Mouse (Mus musculus) forebrain, embryonic 15.5 days (tissue): ENCODE results near the gene Mucl3. TPM values are rescaled to one million over a fixed set of nuclear protein-coding genes. Genes with fewer than 3 reads are reported as not detected.

Source experiments
- ATAC-seq: fragments of 200-750 bp; cut with Nextera tagmentation; replicated peaks from 2 replicates; pipeline ENCODE4 v1.8.0; 2017; ENCODE audit warnings: mild to moderate bottlenecking, moderate TSS enrichment, moderate library complexity
- H3K27ac ChIP-seq: fragments of 300-500 bp; sonication (generic); replicated peaks from 2 replicates; pipeline ENCODE4 v1.5.1; 2015; ENCODE audit warnings: mild to moderate bottlenecking, inconsistent platforms
- H3K27me3 ChIP-seq: fragments of 300-500 bp; sonication (generic); 2 replicates; pipeline ENCODE4 v1.6.1; 2015; ENCODE audit warnings: inconsistent platforms
- H3K36me3 ChIP-seq: fragments of 300-500 bp; sonication (generic); 2 replicates; pipeline ENCODE4 v1.6.1; 2015; ENCODE audit warnings: mild to moderate bottlenecking, inconsistent platforms
- H3K4me1 ChIP-seq: fragments of 300-500 bp; sonication (generic); 2 replicates; pipeline ENCODE4 v1.6.1; 2015; ENCODE audit warnings: inconsistent platforms
- H3K4me2 ChIP-seq: fragments of 300-500 bp; sonication (generic); replicated peaks from 2 replicates; pipeline ENCODE4 v1.6.1; 2015; ENCODE audit warnings: mild to moderate bottlenecking, inconsistent platforms
- H3K4me3 ChIP-seq: fragments of 300-500 bp; sonication (generic); 2 replicates; pipeline ENCODE4 v1.5.1; 2015; ENCODE audit warnings: mild to moderate bottlenecking, inconsistent platforms
- H3K9ac ChIP-seq: fragments of 300-500 bp; sonication (generic); replicated peaks from 2 replicates; pipeline ENCODE4 v1.6.1; 2015; ENCODE audit warnings: mild to moderate bottlenecking, inconsistent platforms
- H3K9me3 ChIP-seq: fragments of 300-500 bp; sonication (generic); 2 replicates; pipeline ENCODE4 v1.6.1; 2016; ENCODE audit warnings: inconsistent platforms
- WGBS: fragments of 180-500 bp; shearing (Covaris S2); methylation state at CpG from one replicate; pipeline ENCODE4 v1.1.7; 2015; ENCODE audit warnings: mixed read lengths; 5-methylcytosine and 5-hydroxymethylcytosine counted together
- polyA plus RNA-seq: library from polyadenylated mRNA; unstranded; fragments of >200 nt; fragmentation: Nextera tagmentation; extraction: Ambion mirVana; gene quantifications from 2 replicates; pipeline ENCODE4 v1.2.1, GENCODE M21; 2015

The Mucl3 gene
- not detected in 2 replicates for polyA plus RNA-seq

- Histone ChIP-seq H3K9me3 (no peaks in the 10 kb centered on the region), H3K36me3 (no peaks in the 10 kb centered on the region), H3K27ac (no peak within 1 kb of the TSS), H3K4me1 (no peaks in the 10 kb centered on the region), H3K9ac (no peak within 1 kb of the TSS), H3K4me2 (no peak within 1 kb of the TSS), H3K27me3 (no peaks in the 10 kb centered on the region; the same call in 1 of the 2 replicates), H3K4me3 (no peak within 1 kb of the TSS)
- no peak for ATAC-seq
- WGBS: 74% methylated on average over 13 of the region's 13 CpGs
Observed at GRCm38 (mm10) chr17:35643609-35644236, at the start of gene Mucl3. Mucl3 (minus strand) TSS chr17:35643695.

GRCm38 (mm10) chr17:35692368-35692767, 48.9 kb upstream of the Mucl3 start:
- Histone ChIP-seq H3K4me1 (peaks cover 16% of the 10 kb centered on the region), H3K9ac (no peak overlapping the region), H3K36me3 (peaks cover 69% of the 10 kb centered on the region), H3K9me3 (no peaks in the 10 kb centered on the region), H3K27me3 (no peaks in the 10 kb centered on the region), H3K4me2 (no peak overlapping the region), H3K27ac (no peak overlapping the region), H3K4me3 (no peak overlapping the region)
- ATAC-seq: no peak
- 84% methylated on average over 4 of the region's 4 CpGs for WGBS

- Histone ChIP-seq H3K4me1 (peaks cover 10% of the 10 kb centered on the region), H3K4me3 (no peak overlapping the region), H3K27me3 (no peaks in the 10 kb centered on the region), H3K9ac (no peak overlapping the region), H3K9me3 (no peaks in the 10 kb centered on the region), H3K4me2 (no peak overlapping the region), H3K36me3 (peaks cover 74% of the 10 kb centered on the region), H3K27ac (no peak overlapping the region)
- ATAC-seq: no peak
- 85% methylated on average over 4 of the region's 4 CpGs for WGBS
Observed at GRCm38 (mm10) chr17:35691811-35692210, 48.3 kb upstream of the Mucl3 start.

- peaks cover 90% of the 10 kb centered on the region for H3K36me3 ChIP-seq
- ATAC-seq: no peak
- 91% methylated on average over 18 of the region's 18 CpGs for whole genome bisulfite sequencing
Observed at GRCm38 (mm10) chr17:35689936-35690645, 46.6 kb upstream of the Mucl3 start.

GRCm38 (mm10) chr17:35688347-35689175, 45.1 kb upstream of the Mucl3 start:
- H3K4me1 ChIP-seq: no peaks in the 10 kb centered on the region
- 91% methylated on average over 25 of the region's 25 CpGs for WGBS
- H3K27me3 ChIP-seq: no peaks in the 10 kb centered on the region
- no peak overlapping the region for H3K9ac ChIP-seq
- no peaks in the 10 kb centered on the region for H3K9me3 ChIP-seq
- ATAC-seq: no peak
- H3K4me2 ChIP-seq: no peak overlapping the region
- no peak overlapping the region for H3K4me3 ChIP-seq
- peaks cover 99% of the 10 kb centered on the region for H3K36me3 ChIP-seq
- H3K27ac ChIP-seq: no peak overlapping the region

More at GRCm38 (mm10) chr17:35689936-35690645, 46.6 kb upstream of the Mucl3 start:
- Histone ChIP-seq H3K4me3 (no peak overlapping the region), H3K27me3 (no peaks in the 10 kb centered on the region), H3K9ac (no peak overlapping the region), H3K4me2 (no peak overlapping the region), H3K27ac (no peak overlapping the region), H3K9me3 (no peaks in the 10 kb centered on the region), H3K4me1 (no peaks in the 10 kb centered on the region)

GRCm38 (mm10) chr17:35685061-35685460, 41.6 kb upstream of the Mucl3 start:
- peak overlapping the region; percentile 66 for H3K27ac ChIP-seq
- 63% methylated on average over 9 of the region's 9 CpGs for WGBS
- ATAC-seq: no peak
- no peaks in the 10 kb centered on the region for H3K9me3 ChIP-seq
- no peaks in the 10 kb centered on the region for H3K27me3 ChIP-seq
- no peaks in the 10 kb centered on the region for H3K4me1 ChIP-seq
- no peak overlapping the region for H3K4me3 ChIP-seq
- no peak overlapping the region for H3K9ac ChIP-seq
- peaks cover 93% of the 10 kb centered on the region for H3K36me3 ChIP-seq
- no peak overlapping the region for H3K4me2 ChIP-seq

GRCm38 (mm10) chr17:35681986-35682385, 38.5 kb upstream of the Mucl3 start:
- no peak overlapping the region for H3K9ac ChIP-seq
- no peak for ATAC-seq
- WGBS: 86% methylated on average over 13 of the region's 13 CpGs
- no peaks in the 10 kb centered on the region for H3K4me1 ChIP-seq
- no peak overlapping the region for H3K4me2 ChIP-seq
- H3K4me3 ChIP-seq: no peak overlapping the region
- H3K36me3 ChIP-seq: peaks cover 63% of the 10 kb centered on the region
- no peaks in the 10 kb centered on the region for H3K9me3 ChIP-seq
- no peaks in the 10 kb centered on the region for H3K27me3 ChIP-seq
- no peak overlapping the region for H3K27ac ChIP-seq

- Histone ChIP-seq H3K4me3 (no peak overlapping the region), H3K27me3 (no peaks in the 10 kb centered on the region), H3K9me3 (no peaks in the 10 kb centered on the region), H3K4me2 (no peak overlapping the region), H3K9ac (no peak overlapping the region), H3K36me3 (peaks cover 49% of the 10 kb centered on the region), H3K4me1 (no peaks in the 10 kb centered on the region), H3K27ac (no peak overlapping the region)
- WGBS: 67% methylated on average over 6 of the region's 6 CpGs
- ATAC-seq: no peak
Observed at GRCm38 (mm10) chr17:35680591-35680990, 37.1 kb upstream of the Mucl3 start.

- Histone ChIP-seq H3K9me3 (no peaks in the 10 kb centered on the region), H3K36me3 (no peaks in the 10 kb centered on the region), H3K4me3 (peak within 1 kb of the TSS; percentile 87), H3K4me2 (peak within 1 kb of the TSS; percentile 93), H3K4me1 (peaks cover 9% of the 10 kb centered on the region), H3K27ac (peak within 1 kb of the TSS; percentile 69), H3K27me3 (no peaks in the 10 kb centered on the region), H3K9ac (peak within 1 kb of the TSS; percentile 96)
- peak; percentile 98 for ATAC-seq
- 2% methylated on average over 23 of the region's 23 CpGs for WGBS
Observed at GRCm38 (mm10) chr17:35673416-35674035, 30.0 kb upstream of the Mucl3 start, which contains the start of gene Gtf2h4. Gtf2h4 (minus strand) TSS chr17:35673739.

- WGBS: 88% methylated on average over 6 of the region's 6 CpGs
- peaks cover 18% of the 10 kb centered on the region for H3K4me1 ChIP-seq
- H3K27ac ChIP-seq: no peak overlapping the region
- peak overlapping the region; percentile 87; the same call in 1 of the 2 replicates for H3K4me3 ChIP-seq
- 0 out of 2 replicates have a peak overlapping the region, but pooled peaks have one; percentile 96 for H3K9ac ChIP-seq
- H3K9me3 ChIP-seq: no peaks in the 10 kb centered on the region
- H3K27me3 ChIP-seq: no peaks in the 10 kb centered on the region
- no peaks in the 10 kb centered on the region for H3K36me3 ChIP-seq
- peak overlapping the region; percentile 93; the same call in 1 of the 2 replicates for H3K4me2 ChIP-seq
- no peak for ATAC-seq
Observed at GRCm38 (mm10) chr17:35672527-35672926, 29.0 kb upstream of the Mucl3 start.

GRCm38 (mm10) chr17:35671846-35672245, 28.4 kb upstream of the Mucl3 start:
- 86% methylated on average over 6 of the region's 6 CpGs for WGBS
- no peaks in the 10 kb centered on the region for H3K27me3 ChIP-seq

More at GRCm38 (mm10) chr17:35671846-35672245, 28.4 kb upstream of the Mucl3 start:
- Histone ChIP-seq H3K9me3 (no peaks in the 10 kb centered on the region), H3K9ac (no peak overlapping the region), H3K4me1 (peaks cover 19% of the 10 kb centered on the region), H3K27ac (no peak overlapping the region), H3K4me3 (no peak overlapping the region), H3K36me3 (no peaks in the 10 kb centered on the region), H3K4me2 (no peak overlapping the region)
- ATAC-seq: no peak
